Mouse (Mus musculus): ENCODE data around the gene Ubap1l.

Gene Ubap1l

DNA sequence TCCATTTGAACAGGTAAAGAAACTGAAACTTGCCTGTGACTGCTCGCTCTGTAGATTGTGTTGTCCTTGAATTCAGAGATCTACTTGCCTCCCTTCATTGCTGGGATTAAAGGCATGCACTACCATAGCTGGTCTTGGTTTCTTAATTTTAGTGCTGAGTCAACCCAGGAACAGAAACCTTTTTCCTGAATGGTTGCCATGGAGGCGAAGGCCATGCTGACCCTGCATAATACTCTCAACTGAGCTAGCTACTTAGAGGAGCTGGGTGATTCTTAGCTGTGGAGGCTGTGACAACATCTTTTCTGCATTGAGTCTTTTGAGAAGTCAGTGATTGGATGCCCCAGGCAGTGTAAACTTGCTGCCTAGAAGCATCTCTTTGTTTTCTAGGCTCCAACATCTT lies 3.9 kb upstream of the Ubap1l start:
- TF ChIP-seq GATA4 (IDR thresholded peaks at IDR 0.05; ENCODE audit: insufficient replicate concordance, low read length): no peak

DNA sequence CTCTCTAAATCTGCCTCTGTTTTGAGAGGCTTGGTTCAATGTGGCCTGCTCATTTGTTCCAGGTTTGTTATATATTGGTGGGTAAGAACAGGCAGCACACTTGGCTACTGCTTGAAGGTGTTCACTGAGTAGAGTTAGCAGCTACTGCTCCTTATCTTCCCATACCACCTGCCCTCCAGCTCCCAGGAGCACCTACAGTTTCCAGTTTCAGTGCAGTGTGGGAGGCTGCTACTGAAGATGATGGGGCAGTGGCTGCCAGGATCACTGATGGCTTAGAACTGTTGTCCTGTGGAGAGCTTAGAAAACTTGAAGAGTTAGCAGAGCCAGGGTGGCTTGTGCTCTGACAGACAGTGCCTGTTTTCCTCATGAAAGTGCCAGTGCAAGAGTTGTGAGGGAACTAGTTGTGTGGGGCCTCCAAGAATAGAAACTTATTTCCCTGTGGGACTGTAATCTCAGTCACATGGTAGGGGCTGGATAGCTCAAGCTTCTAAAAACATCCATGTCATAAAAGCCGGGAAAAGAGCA lies 1.8 kb upstream of the Ubap1l start:
- TF ChIP-seq GATA4 (IDR thresholded peaks at IDR 0.05; ENCODE audit: insufficient replicate concordance, low read length): no peak

DNA sequence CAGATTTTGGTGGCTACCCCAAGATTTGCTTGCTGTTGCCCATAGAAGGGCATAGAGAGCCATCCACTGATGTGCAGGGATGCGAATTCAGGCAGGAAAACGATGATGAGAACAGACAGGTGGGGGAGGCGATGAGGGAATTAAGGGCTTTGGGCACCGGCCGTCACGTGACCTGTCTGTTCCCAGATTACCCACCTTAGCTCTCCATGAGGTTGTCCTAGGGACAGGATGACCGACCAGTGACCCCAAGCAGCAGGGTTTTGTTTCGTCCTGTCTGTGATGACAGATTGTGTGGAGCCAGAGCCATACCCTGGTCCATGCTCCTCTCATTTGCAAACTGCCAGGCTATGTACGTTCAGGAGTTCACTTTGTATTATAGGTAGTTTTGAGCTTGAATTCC lies 2.8 kb downstream of the Ubap1l start:
- TF ChIP-seq GATA4 (IDR thresholded peaks at IDR 0.05; ENCODE audit: insufficient replicate concordance, low read length): no peak

DNA sequence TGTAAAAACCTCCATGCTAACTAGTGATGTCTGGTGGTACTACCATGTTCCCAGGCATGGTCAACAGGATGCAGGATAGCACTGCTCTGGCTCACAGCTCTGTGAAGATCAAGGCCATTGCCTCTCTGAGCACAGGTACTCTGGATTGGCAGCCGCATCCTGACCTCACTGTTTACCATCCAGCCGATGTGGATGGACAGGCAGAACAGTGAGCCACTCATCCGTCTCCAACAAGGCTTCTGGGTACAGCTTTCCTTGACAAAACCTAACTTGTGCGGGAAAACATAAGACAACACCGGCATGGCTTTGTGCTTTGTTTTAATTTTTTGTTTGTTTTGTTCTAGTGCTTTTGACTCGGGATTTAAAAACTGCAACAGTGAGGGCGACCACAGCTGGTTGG lies 4.9 kb downstream of the Ubap1l start:
- no peak for TF ChIP-seq GATA4 (IDR thresholded peaks at IDR 0.05; ENCODE audit: insufficient replicate concordance, low read length)

DNA sequence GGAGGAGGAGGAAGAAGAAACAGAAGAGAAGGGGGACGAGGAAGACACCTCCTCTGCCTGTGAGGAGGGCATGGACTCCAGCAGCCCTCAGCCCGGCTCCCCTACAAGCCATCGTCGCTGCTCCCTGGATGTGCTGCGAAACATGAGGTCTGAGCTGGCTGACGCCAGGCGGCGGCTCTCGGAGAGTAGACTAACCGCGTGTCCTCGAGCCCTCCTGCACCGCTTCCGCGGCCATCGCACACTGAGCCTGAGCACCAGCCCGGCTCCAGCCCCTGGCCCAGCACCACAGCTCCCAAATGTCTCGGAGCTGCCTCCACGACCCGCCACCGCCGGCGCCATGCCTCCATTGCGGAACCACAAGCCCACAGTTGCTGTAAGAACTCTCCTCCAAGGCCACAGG lies 10.9 kb downstream of the Ubap1l start:
- TF ChIP-seq GATA4 (IDR thresholded peaks at IDR 0.05; ENCODE audit: insufficient replicate concordance, low read length): no peak

DNA sequence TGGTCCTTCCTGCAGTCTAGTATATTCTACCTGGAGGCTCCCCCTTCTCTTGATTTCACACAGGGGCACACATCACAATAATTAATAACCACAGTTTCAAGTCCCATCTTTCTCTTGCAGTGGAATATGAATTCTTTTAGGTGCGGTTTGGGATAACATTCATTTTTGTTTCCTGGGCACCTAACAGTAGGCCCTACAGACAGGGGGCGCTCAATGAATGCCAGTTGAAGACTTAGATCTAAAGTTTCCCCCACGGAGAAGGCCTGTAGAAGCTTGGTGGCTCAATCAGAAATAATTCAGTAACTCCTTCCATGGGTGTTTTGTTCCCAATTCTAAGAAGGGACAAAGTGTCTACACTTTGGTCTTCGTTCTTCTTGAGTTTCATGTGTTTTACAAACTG lies 11.6 kb downstream of the Ubap1l start:
- TF ChIP-seq GATA4 (IDR thresholded peaks at IDR 0.05; ENCODE audit: insufficient replicate concordance, low read length): no peak

DNA sequence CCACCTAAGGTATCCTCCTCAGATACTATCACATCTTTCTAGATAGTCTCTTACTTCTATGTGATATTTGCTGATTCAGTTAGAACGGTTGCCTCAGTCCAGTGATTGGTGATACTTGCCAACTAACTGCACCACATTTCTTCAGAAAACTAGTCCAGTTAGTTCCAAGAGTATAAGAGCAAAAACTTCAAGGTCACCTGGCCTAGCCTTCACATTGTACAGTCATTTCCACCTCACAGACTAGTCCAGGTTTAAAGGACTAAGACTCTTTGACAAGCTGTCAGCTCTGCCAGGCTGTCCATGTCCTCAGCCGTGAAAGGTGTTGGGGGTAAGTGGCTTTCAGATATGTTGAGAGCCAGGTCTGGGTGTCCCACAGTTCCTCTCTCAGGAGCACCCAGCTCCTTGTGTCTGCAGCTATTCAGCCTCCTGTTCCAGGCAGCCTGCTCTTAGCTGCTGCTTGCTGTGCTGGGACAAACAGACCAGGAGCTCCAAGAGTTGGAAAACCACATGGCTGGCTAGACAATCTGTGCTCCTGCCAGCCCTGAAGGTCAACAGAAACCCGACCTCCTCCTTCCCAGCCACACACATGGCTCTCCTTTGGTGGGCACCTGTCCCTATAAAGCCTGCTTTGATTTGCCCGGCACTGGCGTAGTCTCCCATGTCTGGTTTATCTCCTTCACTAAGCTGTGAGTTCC lies 13.8 kb downstream of the Ubap1l start:
- TF ChIP-seq GATA4 (IDR thresholded peaks at IDR 0.05; ENCODE audit: insufficient replicate concordance, low read length): no peak

DNA sequence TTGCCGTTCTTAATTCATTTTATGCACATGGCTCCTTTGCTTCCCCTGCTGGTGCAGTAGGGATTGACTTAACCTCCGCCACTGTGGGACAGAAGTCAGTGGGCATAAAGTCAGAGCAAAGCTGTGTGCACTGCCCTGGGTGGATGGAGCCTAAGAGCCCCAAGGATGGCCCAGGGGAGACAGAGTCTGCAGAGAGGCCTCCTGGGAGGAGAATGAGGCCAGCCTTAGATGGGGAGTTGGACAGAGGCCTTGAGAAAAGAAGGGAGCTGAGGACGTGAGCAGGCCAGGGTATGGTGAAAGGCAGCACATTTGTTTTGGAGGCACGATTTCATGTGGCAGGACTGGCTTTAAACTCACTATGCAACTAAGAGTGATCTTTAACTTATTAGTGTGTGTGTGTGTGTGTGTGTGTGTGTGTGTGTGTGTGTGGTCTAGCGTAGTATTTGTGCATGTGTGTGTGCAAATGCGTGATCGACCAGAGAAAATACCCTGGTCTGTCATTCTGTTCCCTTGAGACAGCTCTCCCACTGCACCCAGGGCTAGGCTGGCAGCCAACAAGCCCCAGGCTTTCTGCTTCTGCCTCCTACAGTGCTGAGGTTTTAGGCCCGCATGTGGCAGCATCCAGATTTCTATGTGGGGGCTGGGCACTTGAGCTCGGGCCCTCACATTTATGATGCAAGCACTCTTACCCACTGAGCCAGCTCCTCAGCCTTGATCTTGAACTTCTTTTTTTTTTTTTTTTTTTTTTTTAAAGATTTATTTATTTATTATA lies 14.5 kb downstream of the Ubap1l start:
- no peak for TF ChIP-seq GATA4 (IDR thresholded peaks at IDR 0.05; ENCODE audit: insufficient replicate concordance, low read length)

DNA sequence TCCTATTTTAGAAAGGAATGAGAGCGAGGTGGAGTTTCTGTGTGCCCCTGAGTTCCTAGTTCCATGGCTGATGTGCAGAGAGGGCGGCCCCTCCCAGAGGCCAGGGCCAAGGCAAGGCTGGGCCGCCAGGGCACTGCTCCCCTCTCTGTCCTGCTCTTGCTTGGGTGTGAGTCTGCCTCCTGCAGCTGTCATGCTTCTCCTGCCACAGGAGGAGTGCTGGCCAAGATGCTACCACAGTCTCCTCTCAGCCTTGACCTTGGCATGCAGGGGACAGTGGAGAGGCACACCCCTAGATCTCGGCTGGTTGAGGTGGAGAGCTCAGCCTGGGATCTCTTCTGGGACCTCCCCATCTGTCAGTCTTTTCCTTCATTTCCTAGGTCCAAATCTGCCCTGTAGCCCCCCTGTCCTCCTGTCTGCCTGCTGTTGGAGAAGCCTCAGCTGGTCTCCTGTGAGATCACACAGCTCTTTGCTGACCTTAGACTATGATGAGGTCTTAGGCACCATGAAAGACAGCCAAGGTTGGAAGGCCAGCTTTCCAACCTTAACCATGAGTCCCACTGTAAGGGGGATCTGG lies 20.3 kb downstream of the Ubap1l start:
- TF ChIP-seq GATA4 (IDR thresholded peaks at IDR 0.05; ENCODE audit: insufficient replicate concordance, low read length): no peak

DNA sequence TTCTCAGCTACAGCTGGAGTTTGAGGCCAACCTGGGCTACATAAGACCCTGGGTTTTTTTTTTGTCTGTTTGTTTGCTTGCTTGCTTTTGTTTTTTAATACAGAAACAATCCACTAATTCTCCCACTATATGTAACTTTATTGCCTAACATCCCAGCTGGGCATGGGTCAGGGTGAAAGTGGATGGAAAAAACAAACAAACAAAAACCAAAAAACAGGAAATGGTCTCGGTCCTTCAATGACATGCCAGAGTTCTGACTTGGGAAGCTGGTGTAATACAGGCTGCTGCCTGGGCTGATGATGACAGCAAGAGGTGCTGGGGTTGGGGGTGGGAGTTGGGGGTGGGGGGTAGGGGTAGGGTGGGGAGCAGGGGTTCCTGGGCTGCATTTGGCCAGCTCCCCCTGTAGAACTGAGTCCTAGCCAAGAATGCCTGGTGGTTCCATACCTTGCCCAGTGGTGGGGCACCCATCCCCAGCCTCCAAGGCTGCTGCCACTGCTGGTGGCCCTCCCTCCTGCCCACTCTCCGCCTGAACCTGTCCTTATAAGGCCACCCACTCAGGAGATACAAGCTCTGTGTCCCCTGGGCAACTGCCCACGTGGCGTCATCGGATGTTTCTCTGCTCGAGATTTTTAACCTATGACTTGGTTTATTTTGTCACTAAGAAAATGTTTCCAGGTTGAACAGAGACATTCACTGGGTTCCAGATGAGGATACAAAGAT lies 21.4 kb downstream of the Ubap1l start:
- no peak for TF ChIP-seq GATA4 (IDR thresholded peaks at IDR 0.05; ENCODE audit: insufficient replicate concordance, low read length)

DNA sequence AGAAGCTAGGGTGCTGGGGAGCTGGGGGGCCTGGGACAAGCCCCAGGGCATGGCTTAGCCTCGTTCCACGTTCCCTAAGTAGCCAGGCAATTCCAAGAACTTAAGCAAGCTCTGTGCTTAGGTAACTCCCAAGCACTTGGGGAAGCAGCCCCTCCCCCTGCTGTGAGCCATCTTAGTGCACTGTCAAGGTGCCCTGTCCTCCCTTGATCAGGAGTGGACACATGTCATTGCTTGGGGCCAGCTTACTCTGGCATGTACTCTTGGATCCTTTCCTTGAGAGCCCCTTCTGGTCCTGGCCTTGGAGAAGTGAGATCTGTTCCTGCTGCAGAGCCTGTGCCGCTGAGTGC lies 21.9 kb downstream of the Ubap1l start:
- TF ChIP-seq GATA4 (IDR thresholded peaks at IDR 0.05; ENCODE audit: insufficient replicate concordance, low read length): no peak

DNA sequence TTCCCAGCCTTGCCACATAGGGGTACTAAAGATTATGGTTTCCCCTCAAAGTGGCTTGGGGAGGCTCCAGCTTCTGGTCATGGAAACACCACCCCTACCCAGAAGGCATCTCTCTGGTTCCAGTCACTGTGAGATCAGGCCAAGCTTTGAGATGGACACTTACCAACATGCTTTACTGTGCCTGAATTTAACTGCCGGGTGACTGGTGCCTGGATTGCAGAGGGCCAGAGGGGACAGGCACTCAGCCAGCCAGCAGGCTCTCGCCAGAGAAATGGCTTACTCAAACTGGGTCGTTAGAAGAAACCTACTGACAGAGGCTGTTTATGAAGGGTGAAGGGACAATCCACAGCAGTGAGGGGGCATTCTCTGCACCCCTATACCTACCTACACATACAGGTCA lies 23.4 kb downstream of the Ubap1l start:
- TF ChIP-seq GATA4 (IDR thresholded peaks at IDR 0.05; ENCODE audit: insufficient replicate concordance, low read length): no peak

DNA sequence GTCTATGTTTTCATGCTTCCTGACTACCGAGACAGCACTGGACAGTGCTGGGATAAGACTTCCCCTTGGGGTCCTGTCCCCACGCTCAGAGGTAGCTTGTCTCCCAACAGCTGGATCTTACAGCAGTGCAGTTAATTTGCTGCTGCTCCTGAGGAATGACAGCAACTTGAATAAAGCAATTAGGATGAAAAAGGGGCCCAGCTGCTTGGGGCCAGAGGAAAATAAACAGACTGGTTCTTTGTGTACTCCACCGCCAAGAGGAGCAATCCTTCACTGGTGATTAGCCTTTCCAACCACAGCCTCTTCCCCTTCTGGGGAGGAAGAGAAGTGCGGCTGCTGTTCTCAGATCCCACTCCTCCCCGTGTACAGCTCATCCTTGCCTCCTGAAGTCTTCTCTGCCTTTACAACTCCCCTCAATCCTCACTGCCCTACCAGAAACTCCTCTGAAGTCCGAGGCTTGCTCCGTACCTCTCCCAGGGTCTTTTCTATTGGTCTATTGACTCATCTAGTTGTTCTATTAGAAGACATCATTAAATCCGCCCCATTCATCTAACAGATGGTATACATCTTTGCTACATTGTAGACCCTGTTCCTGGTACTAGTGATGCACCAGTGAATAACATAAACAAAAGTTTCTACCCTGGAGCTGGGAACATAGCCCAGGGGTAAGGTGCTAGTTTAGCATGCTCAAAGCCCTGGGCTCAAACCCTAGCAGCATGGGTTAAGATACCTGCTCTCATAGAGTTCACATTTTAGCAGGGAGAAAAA lies 25.7 kb downstream of the Ubap1l start:
- no peak for TF ChIP-seq GATA4 (IDR thresholded peaks at IDR 0.05; ENCODE audit: insufficient replicate concordance, low read length)

DNA sequence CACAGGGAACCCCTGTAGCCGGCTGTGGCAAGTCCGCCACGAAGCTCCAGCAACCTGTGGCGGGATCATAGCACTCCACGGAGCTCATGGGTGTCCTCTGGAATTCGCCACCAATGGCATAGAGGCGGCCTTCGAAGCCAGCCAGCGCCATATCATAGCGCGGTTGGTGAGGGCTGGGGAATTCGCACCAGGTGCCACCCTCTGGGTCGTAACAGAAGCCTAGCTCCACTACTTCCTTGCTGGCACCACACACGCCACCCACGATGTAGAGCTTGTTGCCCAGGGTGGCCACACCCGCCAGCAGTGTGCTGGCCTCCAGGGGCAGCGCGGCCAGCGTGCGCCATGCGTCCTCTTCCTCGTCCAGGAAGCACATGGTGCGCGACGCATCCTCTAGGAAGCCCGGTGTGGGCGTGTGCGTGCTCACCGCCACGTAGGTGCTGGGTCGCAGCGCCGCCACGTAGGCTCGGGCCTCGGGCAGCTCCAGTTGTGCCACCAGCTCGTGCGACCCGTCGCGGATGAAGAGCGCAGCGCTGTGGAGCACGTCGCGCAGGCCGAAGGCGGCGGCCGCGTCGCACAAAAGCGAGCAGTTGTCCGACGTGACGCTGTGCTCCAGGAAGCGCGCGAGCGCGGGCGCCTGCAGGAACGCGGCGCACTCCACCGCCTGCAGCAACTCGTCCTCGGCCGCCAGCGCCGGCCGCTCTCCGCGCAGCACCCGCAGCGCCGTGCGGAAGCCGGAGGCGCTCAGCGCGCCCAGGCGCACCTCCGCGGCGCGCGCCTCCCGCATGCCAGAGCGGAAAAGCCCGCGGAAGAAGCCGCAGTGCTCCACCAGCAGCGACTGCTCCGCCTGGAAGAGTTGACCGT lies 30.1 kb downstream of the Ubap1l start:
- TF ChIP-seq GATA4 (IDR thresholded peaks at IDR 0.05; ENCODE audit: insufficient replicate concordance, low read length): no peak

Measured in liver, adult (tissue).